25 mouse cellular contexts compared by ENCODE assay signal in the genomic region with DNA sequence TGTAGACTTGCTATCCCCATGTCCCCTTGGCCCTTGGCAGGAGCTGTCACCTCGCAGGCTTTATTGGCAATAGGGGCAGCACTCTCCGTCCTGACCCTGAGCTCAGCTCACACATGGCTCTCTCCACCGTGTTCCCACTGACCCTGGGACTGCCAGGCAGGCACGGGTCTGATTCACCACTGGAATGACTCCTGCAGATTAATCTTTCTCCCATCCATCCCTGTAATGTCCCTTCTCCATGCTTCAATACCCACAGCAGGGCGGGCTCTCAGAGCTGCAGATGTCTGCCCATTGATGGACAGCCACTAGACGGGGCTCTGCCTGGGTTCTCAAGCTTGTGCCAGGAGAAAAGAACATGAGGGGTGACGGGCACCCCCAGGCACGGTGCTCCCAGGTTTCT. TPM values are rescaled to one million over a fixed set of nuclear protein-coding genes. Genes with fewer than 3 reads are reported as not detected.
A peak's percentile ranks its signal among the peaks of the same experiment; 100 is the strongest.
DNase-seq lines count a peak whose midpoint lies in the region; ATAC-seq and TF ChIP-seq lines count a peak whose summit lies in the region.
"Had no signal": no experiment of that assay in that cellular context is flagged by ENCODE, and none has a peak within 500 bp of the region (broad histone marks: within the 10 kb centered on the region; RNA-seq: fewer than 3 reads in every experiment).

No protein-coding gene starts in this region.

- H3K4me3 ChIP-seq in heart, embryonic 13.5 days = no peak overlapping the region
- no peak overlapping the region for H3K4me3 ChIP-seq in kidney, adult 2 months (ENCODE audit: insufficient read depth, low read depth, low read length)
- H3K4me3 ChIP-seq: left cerebral cortex, adult 2 months; midbrain, embryonic 15.5 days; myocyte had no signal

- no peak for TF ChIP-seq CTCF in kidney, adult 2 months (conservative IDR thresholded peaks at IDR 0.05; ENCODE audit: insufficient read depth, insufficient read length, low read depth, low read length)

- DNase-seq in heart, adult 11 months = no peak
- DNase-seq in adrenal gland, adult 8-10 months = peak; percentile 72
- DNase-seq in kidney, adult 2 months = peak; percentile 80
- DNase-seq in kidney, postnatal 14 days = peak; percentile 49
- no peak for DNase-seq in testis, postnatal 14 days (ENCODE audit: low spot score)
- DNase-seq in gastrocnemius, postnatal 25 days = no peak
- DNase-seq: cerebellum, adult 18-20 months; gastrocnemius, postnatal 10 days; lung, adult 18-20 months; lung, postnatal 14 days had no signal

- peaks cover 73% of the 10 kb centered on the region for H3K27me3 ChIP-seq in heart, embryonic 13.5 days (replicated peaks)
- H3K27me3 ChIP-seq in kidney, adult 2 months (replicated peaks; ENCODE audit: control insufficient read depth, insufficient read depth, low read length) = no peaks in the 10 kb centered on the region

- ATAC-seq in heart, embryonic 13.5 days (ENCODE audit: extremely low read depth, insufficient number of reproducible peaks, low FRiP score, low TSS enrichment) = no peak
- ATAC-seq: hindbrain, embryonic 16.5 days; midbrain, embryonic 15.5 days had no signal

- no peak overlapping the region for H3K27ac ChIP-seq in heart, embryonic 13.5 days (replicated peaks)
- no peak overlapping the region for H3K27ac ChIP-seq in kidney, adult 2 months (ENCODE audit: insufficient read depth, low read depth, low read length)
- H3K27ac ChIP-seq: left cerebral cortex, adult 2 months; midbrain, embryonic 15.5 days had no signal

- H3K4me2 ChIP-seq in heart, embryonic 13.5 days = no peak overlapping the region
- H3K4me2 ChIP-seq: liver, embryonic 11.5 days; midbrain, embryonic 15.5 days had no signal

- peaks cover 22% of the 10 kb centered on the region for H3K4me1 ChIP-seq in heart, embryonic 13.5 days
- H3K4me1 ChIP-seq in kidney, adult 2 months (ENCODE audit: control insufficient read depth, insufficient read depth, low read length) = peaks cover 3% of the 10 kb centered on the region; the same call in 1 of the 2 replicates

- no peaks in the 10 kb centered on the region for H3K9me3 ChIP-seq in heart, embryonic 13.5 days
- H3K9me3 ChIP-seq: G1E; midbrain, embryonic 15.5 days had no signal

- 54% methylated on average over 8 of the region's 8 CpGs for WGBS in heart, embryonic 13.5 days
- WGBS in kidney, adult 2 months = 34% methylated on average over 8 of the region's 8 CpGs

- 0 out of 2 replicates have a peak overlapping the region, but pooled peaks have one; percentile 7 for H3K9ac ChIP-seq in heart, embryonic 13.5 days
- H3K9ac ChIP-seq: midbrain, embryonic 15.5 days had no signal

- no peaks in the 10 kb centered on the region for H3K36me3 ChIP-seq in heart, embryonic 13.5 days
- H3K36me3 ChIP-seq in kidney, adult 2 months (ENCODE audit: control insufficient read depth, insufficient read depth, low read length) = no peaks in the 10 kb centered on the region
- H3K36me3 ChIP-seq: G1E; midbrain, embryonic 15.5 days had no signal

- TF ChIP-seq POLR2A in kidney, adult 2 months (IDR thresholded peaks at IDR 0.05; ENCODE audit: low read depth, low read length) = no peak

RNA-seq across cellular contexts. Expression of a gene that starts 2.9 kb away (rescaled TPM):
- polyA plus RNA-seq in heart, embryonic 13.5 days (2015; fragmentation: Nextera tagmentation; extraction: Ambion mirVana) = 1.2 TPM in 2 replicates
- total RNA-seq in adrenal gland, adult 8-10 months (2022) = 1 to 10 TPM; 1.2 to 5.7 (median 2.8) TPM
- polyA plus RNA-seq in kidney, adult 2 months (2012; rRNA removed) = 1.8 and 2.0 TPM in 2 replicates
- under 1 TPM in 1 of 2 experiments, not detected in 1; 0.29 TPM for total RNA-seq in gastrocnemius, postnatal 25 days (2021)
- total RNA-seq: G1E; hematopoietic stem cell, adult 5-6 weeks; megakaryocyte, adult 5-6 weeks; neutrophil, adult 5-6 weeks had no signal
- polyA plus RNA-seq: G1E had no signal

RNA-seq across cellular contexts. Expression of a gene that starts 33.4 kb away (rescaled TPM):
- polyA plus RNA-seq in heart, embryonic 13.5 days (2015; fragmentation: Nextera tagmentation; extraction: Ambion mirVana) = 0.10 TPM in 1 of 2 replicates, not detected in the other
- total RNA-seq in adrenal gland, adult 8-10 months (2022) = not detected
- polyA plus RNA-seq in kidney, adult 2 months (2012; rRNA removed) = 99.3 and 105 TPM in 2 replicates
- total RNA-seq in gastrocnemius, postnatal 25 days (2021) = under 1 TPM; 0.35 to 0.51 TPM
- total RNA-seq: G1E; heart, adult 8-10 months; hematopoietic stem cell, adult 5-6 weeks; megakaryocyte, adult 5-6 weeks; neutrophil, adult 5-6 weeks had no signal
- polyA plus RNA-seq: G1E; midbrain, embryonic 15.5 days had no signal

RNA-seq across cellular contexts. Expression of a gene that starts 50.7 kb away (rescaled TPM):
- 0.79 and 0.99 TPM in 2 replicates for polyA plus RNA-seq in heart, embryonic 13.5 days (2015; fragmentation: Nextera tagmentation; extraction: Ambion mirVana)
- total RNA-seq in adrenal gland, adult 8-10 months (2022) = not detected
- polyA plus RNA-seq in kidney, adult 2 months (2012; rRNA removed) = 286 and 318 TPM in 2 replicates
- not detected for total RNA-seq in gastrocnemius, postnatal 25 days (2021)
- total RNA-seq: hematopoietic stem cell, adult 5-6 weeks; left cerebral cortex, adult 2 months; megakaryocyte, adult 5-6 weeks; neutrophil, adult 5-6 weeks had no signal
- polyA plus RNA-seq: forebrain, embryonic 11.5 days; G1E; hindbrain, embryonic 16.5 days; limb, embryonic 11.5 days; liver, embryonic 11.5 days; midbrain, embryonic 15.5 days; stomach, embryonic 16.5 days; thymus, postnatal 0 days had no signal

RNA-seq across cellular contexts. Expression of a gene that starts 55.5 kb away (rescaled TPM):
- 183 and 184 TPM in 2 replicates for polyA plus RNA-seq in heart, embryonic 13.5 days (2015; fragmentation: Nextera tagmentation; extraction: Ambion mirVana)
- total RNA-seq in adrenal gland, adult 8-10 months (2022) = under 1 TPM; 0.38 to 0.97 (median 0.57) TPM
- polyA plus RNA-seq in kidney, adult 2 months (2012; rRNA removed) = 2.9 and 9.5 TPM in 2 replicates
- total RNA-seq in gastrocnemius, postnatal 25 days (2021) = 1,000 to 10,000 TPM in 1 of 2 experiments, 100 to 1,000 TPM in 1; 347 to 1,168 TPM
- total RNA-seq: G1E; megakaryocyte, adult 5-6 weeks; neutrophil, adult 5-6 weeks had no signal
- polyA plus RNA-seq: forebrain, embryonic 11.5 days; G1E; midbrain, embryonic 15.5 days; thymus, postnatal 0 days had no signal

Comparison
In these comparisons a context has a peak if more than half of its experiments do, and no peak if none do; other contexts are left out.
1. DNase-seq: peak in adrenal gland, adult 8-10 months (single experiment), kidney, adult 2 months (single experiment) and kidney, postnatal 14 days (single experiment); none in heart, adult 11 months (single experiment), testis, postnatal 14 days (single experiment) and gastrocnemius, postnatal 25 days (single experiment).